Mouse (Mus musculus): Measurements from ENCODE around the gene Micu1.

- TF ChIP-seq HCFC1 (IDR thresholded peaks at IDR 0.05; ENCODE audit: borderline replicate concordance, insufficient read depth, low read length) (no peak), ZC3H11A (IDR thresholded peaks at IDR 0.05; ENCODE audit: borderline replicate concordance, low read depth, low read length) (no peak), ZNF384 (IDR thresholded peaks at IDR 0.05; ENCODE audit: low read depth, low read length) (no peak), MAFK (IDR thresholded peaks at IDR 0.05; ENCODE audit: insufficient read depth, low read depth, low read length) (no peak)
These were observed 19.3 kb downstream of the Micu1 start for GRCm38 (mm10) chr10:59721555-59721954.
